Mouse (Mus musculus): ENCODE measurements at regions not wholly inside any gene's neighbourhood (a gene's known extent, or its start where the extent isn't known, plus 50 kb on each side); places are given as distances from the start of the nearest gene placed in this dataset.
"Not testable (repeated sequence)": the region's sequence is repeated elsewhere in the genome, so short reads cannot be mapped to it uniquely, and the experiment has no call there.

DNA sequence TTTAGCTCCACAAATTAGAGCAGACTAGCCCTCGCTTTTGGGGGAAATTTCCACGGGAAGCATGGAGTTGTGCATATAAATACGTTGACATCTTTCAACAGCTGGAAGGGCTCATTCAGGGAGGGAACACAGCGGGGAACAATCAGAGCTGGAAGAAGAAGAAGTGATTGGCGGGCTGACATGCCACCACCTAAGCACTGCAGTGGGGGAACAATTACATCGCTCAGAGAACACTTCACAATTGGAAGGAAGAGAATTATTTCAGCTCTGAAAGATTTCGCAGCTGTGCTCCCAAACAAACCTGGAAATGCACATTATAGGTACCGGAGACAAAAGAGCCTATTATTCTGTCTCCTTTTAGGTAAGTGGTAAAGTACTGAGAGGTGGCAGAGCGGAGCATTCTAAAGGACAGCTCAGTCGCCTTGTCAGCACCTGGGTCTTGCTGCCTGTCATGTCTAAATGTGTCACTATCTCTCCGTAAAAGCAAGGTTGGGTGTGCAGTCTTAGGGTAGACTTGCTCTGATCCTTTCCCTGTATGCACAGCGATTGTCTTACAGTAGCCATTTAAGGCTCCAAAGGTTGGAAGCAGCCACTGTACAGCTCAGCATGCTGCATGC is 223.6 kb downstream of the Unc5cl start:
- no peak for DNase-seq

DNA sequence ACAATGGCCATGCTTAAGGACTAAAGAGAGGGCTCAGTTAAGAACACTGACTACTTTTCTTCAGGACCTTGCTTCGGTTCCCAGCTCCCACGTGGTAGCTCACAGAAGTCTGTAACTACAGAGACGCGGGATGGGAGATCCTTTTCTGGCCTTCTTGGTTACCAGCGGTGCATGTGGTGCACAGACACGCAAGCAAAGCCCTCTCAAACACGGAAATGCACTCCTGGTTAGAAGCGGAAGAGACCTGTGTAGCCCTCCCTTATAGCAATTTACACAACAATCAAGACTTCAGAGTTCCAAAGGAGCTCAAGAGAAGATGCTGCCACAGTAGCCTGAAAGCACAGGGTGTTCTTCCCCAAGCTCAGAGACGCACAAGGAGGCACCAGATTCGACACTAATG is 225.6 kb downstream of the Unc5cl start:
- DNase-seq = no peak

DNA sequence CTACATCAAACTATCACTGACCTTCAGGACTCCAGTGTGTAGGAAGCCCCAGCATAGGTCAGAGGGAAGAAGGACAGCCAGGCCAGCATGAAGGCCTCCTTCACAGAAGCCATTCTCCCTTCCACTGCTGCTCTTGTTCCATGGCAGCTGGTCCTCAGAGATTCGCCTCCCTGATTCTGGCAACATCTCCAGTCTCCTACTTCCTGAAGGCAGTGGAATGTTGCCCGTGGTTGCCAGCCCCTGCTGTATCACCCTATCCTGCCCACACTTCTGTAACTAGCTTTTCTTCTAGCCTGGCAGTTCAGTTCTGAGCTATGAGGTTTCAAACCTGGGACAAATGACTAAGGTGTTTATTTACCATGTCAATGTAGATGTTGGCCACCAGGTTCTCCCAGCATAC is 234.2 kb downstream of the Unc5cl start:
- no peak for DNase-seq

DNA sequence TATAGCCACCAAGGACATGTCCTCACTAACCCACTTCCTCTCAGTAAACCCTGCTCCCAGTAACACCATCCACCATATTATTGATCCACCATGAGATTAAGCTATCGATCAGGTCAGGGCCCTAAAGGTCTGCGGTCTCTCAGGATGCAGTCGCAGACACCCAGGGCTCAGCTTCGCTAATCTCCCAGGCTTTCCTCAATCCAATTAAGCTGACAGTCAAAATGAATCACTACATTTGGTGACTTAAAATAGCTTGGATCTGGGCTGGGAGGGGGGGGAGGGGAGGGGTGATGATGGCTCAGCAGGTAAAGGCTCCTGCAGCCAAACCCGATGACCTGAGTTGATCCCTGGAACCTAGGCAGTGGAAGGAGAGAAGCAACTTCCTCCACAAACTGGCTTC is 233.7 kb upstream of the Lrfn2 start:
- no peak for DNase-seq

DNA sequence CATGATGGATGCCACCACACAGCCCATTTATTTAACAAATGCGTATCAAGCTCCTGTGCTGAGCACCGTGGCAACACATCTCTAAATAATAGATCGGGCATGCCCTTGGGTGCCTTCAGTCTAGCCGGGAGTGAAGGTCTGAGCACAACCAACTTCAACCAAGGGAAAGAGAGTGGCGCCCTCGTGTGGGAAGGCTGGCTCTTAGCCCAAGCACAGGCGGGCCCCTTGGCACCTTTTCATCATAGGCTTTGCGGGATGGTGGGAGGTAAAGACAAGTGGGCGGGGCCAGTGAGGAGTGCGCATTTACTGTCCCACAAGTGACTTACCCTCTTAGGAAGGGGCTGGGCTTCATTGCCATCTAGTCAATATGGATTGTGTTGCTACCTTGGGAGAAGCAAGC is 231.6 kb upstream of the Lrfn2 start:
- no peak for DNase-seq

DNA sequence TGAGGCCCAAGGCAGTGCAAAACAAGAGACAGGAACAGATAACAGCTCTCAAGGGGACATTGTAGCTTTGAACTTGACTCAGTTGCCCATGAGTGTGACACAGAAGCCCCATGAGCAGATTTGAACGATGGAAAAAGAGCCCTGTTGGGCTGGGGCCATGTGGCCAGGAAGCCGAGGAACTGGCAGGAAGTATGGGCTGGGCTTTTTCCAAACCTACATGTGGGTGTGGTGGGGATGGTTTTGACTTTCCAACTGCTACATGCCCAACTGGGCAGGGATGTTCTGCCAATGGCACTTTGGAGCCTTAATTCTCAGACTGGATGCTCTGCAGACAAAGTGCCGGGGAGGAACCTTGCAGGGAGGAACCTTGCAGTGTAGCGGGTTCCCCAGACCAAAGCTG is 211.7 kb upstream of the Lrfn2 start:
- DNase-seq = no peak

DNA sequence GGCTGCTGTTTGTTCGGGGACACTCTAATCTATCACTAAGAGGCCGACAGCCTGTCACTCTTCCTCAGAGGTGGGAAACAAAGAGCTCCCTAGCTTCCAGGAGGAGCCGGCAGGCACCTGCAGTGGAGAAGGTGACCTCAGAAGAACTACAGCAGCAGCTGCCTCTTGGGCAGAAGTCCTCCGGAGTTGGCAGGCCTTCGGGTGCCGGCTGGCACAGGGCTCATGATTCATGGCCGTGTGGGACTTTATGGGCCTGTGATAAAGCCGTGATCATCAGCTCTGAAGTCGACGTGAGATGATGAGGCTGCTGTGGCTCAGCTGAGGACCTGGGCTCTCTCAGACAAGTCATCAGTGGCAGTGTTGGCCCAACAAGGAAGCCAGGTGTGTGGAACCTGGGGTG is 208.9 kb upstream of the Lrfn2 start:
- DNase-seq = no peak

DNA sequence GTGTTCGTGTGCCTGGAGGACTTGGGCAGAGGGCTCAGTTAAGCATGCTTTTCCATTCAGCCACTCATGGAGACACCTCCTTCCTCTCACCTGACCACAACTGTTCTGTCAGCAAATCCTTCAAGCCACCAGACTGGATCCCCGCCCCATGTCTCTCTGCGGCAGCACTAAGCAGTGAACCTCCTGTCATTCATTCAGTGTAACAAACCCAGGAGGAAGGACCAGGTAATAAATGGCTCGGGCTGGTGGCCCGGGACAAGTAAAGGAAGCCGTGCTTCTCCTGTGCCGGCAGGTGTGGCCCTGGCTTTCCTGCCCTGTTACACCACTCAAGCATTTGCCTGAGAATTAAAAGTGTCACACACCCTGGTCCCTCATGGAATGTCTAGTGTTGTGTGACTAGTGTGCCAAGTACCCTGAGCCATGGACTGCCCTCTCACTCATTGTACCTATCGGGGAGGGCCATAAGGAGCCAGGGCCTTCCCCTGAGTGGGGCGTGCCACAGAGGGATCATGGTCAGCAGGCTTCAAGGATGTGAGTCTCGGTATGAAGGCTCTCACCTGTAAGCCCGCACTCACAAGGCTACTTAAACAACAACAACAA is 207.6 kb upstream of the Lrfn2 start:
- DNase-seq = no peak

DNA sequence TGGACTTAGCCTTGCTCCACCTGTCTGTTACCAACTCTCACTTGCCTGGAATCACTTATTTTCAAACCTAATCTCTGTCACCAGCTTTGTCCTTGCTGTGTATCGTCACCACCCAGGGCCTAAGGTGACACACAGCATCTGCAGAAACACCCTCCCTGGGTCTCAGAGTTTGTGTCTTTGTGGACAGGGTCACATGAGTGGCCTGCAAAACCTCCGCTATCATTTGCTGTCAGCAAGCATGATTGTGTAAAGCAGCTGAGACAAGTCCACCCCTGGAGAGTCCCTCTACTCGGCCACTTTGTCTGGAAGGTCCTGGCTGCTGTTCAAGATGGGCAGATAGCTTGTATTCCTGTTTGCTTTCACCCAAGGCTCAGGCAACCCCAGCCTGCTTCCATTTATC is 205.7 kb upstream of the Lrfn2 start:
- no peak for DNase-seq

DNA sequence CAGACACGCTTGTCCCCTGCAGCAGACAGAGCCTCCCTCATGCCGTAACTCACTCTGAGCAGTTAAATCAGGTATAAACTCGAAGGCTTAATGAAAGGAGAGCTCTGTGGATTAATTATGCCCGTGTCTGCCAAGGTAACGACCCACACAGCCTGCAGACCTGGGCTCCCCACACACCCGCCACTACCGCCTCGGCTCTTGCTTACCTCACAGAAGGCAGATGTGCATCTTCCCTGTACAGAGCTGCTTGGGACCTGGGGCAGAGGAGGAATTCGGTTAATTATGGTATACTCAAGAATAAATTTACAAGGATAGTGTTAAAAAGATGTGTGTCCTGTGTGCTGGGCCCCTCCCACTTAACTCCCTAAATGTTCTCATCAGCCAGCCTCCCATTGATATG is 198.4 kb upstream of the Lrfn2 start:
- no peak for DNase-seq

DNA sequence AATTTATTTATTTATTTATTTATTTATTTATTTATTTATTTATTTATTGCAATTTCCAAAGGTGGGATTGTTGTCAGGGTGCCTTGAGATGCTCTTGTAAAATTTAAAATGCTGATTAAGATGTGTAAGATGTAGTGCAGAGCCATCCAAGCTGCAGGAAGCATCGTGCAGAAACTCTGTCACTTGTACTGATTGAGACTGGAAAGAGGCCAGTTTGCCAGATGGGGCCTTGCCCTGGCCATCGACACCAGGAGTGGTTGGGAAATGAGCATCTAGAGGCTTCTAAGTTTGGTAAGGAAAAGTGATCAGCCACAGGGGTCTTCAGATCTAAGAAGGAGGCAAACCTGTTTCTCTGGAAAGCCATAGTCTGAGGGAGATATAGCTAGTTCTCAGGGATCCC is 195.0 kb upstream of the Lrfn2 start:
- DNase-seq = not testable (repeated sequence)

DNA sequence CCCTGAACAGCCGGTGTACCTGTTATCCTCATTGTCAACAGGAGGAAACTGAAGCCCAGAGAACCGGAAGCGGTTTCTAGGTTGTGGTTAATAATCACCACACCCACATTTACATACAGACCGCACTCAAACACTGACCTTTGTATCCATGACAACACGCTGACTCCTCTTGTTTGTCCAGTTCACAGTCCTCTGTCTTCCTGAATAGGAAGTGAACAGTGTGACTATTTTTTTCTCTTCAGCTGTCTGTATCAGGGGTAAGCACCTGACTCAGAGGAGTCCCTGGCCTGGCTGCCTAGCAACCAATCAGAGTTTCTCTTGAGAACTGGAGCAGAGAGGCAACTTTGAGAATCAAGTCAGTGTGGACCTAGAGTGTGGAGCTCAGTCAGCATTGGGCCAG is 193.5 kb upstream of the Lrfn2 start:
- peak in 1 of 2 experiments; percentile 3 for DNase-seq

DNA sequence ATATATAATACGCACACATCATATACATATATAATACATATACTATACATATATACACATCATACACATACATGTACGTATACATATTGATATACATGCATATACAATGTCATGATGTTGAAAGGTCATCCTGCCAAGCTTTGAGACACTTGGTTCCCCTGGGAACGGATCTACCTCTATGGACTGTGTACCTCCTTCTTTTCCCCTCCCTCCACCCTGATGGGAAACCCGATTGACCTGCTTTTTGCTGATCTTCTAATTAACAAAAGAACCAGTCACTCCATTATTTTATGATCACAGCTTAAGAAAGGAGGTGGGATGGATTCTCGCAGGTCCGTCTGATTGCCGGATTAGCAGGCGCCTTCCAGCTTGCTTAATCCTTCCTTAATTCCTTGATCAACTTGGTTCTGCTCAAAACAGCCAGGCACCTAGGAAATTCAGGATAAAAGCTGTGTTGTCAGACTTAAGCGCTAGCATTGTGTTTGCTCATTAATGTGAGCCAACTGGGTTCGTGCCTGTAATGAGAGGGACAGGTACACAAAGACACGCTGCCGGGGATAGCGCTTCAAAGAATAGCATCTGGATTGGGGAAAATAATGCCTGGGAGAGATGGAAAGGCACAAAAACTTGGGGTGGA is 189.3 kb upstream of the Lrfn2 start:
- no peak for DNase-seq

DNA sequence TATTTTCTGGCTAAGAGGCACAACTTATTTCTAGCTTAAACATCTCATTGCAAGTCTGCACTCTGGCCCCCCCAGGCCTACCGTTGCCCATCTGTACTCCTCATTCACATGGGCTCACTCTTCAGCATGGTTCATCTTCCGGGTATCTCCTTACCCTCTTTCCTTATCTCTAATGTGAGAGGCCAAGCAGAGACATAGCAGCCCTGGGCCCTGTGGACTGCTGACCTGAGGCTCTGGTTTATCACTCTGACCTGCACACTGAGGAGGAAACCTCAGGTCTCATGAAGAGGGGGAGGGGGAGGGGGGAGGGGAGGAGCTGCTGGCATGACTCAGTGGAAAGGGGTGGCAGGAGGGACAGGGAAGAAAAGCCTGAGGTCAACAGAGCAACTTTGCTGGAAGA is 162.1 kb upstream of the Lrfn2 start:
- DNase-seq = no peak

DNA sequence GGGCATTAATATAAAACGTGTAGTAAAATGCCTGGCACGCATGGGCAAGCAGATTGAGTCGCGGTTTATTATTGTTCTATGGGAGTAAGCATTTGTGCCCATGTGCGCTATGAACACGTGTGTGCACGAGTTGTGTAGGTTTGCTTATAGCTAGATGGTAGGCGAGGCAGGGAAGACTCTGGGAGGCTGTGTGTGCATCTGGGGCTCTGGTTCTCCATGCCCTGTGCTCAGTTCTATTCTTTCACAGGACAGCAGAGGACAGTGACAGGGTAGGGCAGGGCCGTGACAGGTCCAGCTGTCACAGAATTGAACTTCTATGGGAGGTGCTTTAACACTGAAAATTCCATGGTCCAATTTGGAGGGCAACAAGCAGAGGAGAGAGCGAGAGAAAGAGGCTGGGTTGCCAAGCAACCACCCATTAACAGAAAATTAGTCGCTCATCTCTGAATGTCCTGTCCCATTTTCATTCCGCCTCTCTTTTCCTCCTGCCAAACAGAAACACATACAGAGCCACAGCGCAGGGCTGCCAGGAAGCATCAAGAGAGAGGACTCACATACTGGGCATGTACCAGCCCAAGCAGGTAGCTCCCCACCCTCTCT is 160.4 kb upstream of the Lrfn2 start:
- no peak for DNase-seq

DNA sequence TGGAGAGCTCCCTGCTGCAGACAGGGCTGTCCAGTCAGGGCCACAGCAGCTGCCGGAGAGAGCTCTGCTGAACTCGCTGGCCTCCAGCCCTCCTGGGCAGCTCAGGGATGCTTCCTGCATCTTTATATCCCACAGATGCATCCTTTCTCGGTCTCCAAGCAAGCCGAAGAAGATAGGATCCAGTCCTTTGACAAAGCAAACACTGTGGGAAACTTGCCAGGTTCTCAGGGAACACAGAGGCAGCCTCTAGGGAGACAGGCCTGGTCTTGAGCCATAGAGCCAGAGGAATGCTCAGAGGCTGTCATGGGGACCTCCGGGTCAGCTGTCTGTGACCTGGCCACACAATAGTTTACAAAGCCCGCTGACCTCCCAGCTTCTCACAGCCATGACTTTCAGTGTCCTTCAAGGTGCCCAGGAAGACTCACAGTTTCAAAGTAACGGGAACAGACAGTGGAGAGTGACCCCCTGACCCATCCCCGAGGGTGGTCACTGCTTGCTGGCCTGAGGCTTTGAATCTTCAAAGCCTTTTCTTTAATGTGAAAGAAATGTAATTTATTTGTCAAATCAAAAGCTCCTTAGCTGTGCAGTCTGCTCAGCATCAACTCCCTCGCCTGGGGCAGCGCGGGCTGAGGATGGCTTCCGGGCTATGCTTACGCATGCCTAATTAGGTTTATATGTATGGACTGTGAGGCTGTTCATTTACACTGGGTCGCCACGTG is 157.8 kb upstream of the Lrfn2 start:
- DNase-seq = no peak

DNA sequence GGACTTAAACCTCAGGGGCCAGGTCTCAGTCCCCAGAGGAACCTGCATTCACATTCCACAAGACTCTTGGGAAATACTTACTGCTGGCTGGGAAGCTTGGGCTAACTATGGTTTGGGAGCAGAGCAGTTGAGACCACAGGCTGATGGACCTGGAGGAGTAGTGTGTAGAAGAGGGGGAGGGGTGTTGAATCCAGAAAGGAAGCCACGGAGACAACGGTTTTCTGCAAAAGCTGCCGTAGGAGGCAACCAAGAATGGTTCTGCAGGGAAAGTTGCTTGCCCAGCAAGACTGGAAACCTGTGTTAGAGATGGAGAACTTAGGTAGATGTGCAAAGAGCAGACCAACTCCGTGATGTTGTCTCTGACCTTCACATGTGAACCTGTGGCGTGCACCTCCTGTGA is 156.7 kb upstream of the Lrfn2 start:
- DNase-seq = no peak

DNA sequence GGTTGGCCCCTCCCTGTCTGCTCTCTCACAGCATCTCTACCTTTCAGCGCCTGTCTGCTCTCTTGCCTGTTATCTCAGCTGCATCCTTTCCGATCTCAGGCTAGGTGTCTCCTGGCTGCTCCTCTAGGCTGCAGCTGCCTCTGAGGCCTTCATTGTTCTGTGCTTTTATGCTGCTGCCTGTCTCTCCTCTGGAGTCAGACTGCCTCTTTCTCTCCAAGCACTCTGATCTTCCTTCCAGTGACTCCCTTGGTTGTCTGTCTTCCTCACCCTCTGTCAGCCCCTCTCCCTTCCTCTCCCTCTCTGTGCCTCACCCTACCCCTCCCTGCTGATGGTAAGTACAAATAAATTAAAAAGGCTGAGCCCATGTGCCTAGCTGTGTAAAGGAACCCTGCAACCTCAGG is 155.7 kb upstream of the Lrfn2 start:
- no peak for DNase-seq

DNA sequence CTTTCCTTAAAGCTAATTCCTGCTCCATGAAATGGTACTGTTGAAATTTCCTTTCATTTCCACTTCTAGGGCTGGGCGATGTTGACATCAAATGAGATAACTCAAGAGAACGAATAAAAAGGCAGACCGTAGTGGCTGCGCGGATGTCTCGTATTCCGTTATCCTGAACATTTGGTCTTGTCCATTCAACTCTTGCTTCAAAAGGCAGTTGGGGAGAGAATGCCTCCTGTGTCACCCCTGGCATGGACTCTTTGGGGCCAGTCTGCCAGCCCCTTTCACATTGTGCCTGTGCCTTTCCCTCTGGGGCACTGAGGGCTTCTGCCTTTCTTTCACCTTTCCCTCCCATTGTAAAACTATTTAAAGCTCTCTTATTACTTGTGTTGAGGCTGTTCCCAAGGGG is 152.0 kb upstream of the Lrfn2 start:
- no peak for DNase-seq

DNA sequence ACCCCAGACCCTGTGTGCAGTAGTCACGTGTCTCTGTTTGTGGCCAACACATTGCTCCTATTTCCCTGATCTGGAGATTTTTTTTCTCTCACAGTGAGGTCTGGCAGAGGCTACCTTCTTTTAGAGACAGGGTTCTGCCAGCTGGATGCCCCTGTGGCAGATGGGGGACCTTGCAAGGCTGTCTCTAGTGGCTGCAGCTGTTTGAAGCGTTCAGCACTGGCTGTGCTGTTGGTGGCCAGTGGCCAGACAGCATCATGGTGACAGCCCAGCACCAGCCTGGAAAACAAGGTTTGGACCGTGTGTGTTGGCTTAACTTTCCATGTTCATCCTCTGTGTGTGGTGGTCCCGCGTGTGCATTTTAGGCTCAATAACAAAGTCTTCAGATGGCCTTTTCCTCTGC is 147.8 kb upstream of the Lrfn2 start:
- no peak for DNase-seq

DNA sequence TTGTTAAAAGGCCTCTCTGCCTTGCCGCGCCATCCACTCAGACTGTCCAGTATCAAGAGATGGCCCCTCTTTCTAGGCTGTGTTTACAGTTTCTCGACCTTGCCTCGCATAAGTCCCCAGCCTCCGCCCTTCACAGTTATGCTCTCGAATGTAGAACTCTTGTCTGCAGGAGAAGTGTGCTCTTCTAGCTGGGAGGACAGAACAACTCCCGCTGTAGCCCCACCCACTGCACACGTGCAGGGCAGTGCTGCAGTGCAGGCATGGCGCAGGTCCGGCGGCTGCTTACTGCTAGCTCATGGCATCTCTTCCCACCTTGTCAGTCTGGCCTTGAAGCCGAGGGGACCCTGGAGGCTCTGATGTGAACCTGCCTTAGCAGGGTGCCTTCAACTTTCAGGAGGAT is 145.7 kb upstream of the Lrfn2 start:
- DNase-seq = no peak

DNA sequence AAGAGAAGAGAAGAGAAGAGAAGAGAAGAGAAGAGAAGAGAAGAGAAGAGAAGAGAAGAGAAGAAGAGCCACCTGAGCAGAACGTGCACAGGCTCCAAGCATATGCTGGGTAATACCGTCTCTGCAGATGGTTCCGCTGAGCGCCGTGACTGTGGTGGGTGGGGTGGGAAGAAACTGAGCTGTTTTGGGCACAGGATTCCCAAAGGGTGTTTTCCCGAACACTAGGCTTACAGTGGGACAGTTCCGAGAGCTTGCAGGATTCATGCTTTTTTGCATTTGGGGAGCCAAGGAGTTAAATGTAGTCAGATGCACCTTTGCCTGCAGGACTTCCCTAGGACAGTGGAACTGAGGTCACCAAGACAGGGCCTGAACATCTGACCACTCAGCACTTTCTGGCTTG is 142.3 kb upstream of the Lrfn2 start:
- DNase-seq = no peak

DNA sequence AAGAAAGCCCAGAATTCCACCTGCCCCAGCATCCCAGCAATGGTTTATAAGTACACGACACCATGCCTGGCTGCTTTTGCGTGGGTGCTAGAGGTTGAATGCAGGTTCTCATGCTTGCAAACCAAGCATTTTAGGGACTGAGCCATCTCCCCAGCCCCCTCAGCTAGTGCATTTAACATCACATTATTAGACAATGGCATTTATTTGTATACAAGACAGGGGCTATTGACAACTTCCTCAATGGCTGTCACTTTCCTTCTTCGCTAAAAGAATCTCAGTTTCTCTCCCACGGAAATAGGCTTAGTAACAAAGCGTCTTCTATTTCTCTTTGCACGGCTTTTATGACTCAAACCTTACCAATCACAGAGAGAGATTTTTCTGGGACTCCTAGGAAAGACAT is 141.7 kb upstream of the Lrfn2 start:
- DNase-seq = no peak

DNA sequence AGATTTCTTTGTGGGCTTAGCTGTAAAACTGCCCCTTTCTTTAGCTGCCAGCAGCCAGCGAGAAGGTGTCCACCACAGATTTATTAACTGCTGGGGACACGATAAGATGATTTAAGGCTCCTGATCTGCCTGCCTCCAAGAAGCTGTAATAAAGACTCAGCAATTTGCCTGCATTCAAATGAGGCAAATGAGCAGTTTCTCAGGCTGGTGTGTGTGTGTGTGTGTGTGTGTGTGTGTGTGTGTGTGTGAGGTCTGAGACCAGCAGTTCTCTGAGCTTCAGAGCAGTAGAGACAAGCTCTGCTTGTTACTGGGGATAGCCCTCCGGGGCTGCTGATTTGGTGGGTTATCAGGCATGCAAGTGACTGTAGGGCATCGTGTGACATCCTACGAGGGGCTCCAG is 139.2 kb upstream of the Lrfn2 start:
- DNase-seq = no peak

Data from thymus, adult 18-20 months (tissue).